Mouse (Mus musculus) small intestine, adult 2 months (tissue): Measurements from ENCODE around the gene Esp1.

Experiments used
- CTCF ChIP-seq: fragments of 200-500 bp; IDR thresholded peaks from 2 replicates; pipeline ENCODE4 v1.5.1; 2012; ENCODE audit warnings: low read depth, mild to moderate bottlenecking, control low read depth, inconsistent platforms, low read length, moderate library complexity, mixed read lengths; ENCODE audit not compliant: insufficient replicate concordance, insufficient read length; ENCODE audit errors: extremely low read depth
- POLR2A ChIP-seq: fragments of 200-500 bp; IDR thresholded peaks from 2 replicates; pipeline ENCODE4 v1.6.1; 2012; ENCODE audit warnings: low read depth, mild to moderate bottlenecking, control low read depth, inconsistent platforms, low read length, moderate library complexity

- no peak for TF ChIP-seq CTCF
- TF ChIP-seq POLR2A, result no peak
These were observed 40.2 kb downstream of the Esp1 start for GRCm38 (mm10) chr17:40767120-40767519.
